Mouse (Mus musculus) stomach, embryonic 16.5 days (tissue): Measurements from ENCODE around the gene Magi1. TPM values are rescaled to one million over a fixed set of nuclear protein-coding genes. Genes with fewer than 3 reads are reported as not detected.

Experiments
- ATAC-seq: fragments of 200-750 bp; cut with Nextera tagmentation; 2 replicates; pipeline ENCODE4 v1.8.0; 2017; ENCODE audit warnings: moderate number of reproducible peaks, moderate TSS enrichment; ENCODE audit not compliant: insufficient read depth, low FRiP score
- H3K27ac ChIP-seq: fragments of 300-500 bp; sonication (generic); 2 replicates; pipeline ENCODE4 v1.5.1; 2014; ENCODE audit warnings: low read length
- H3K27me3 ChIP-seq: fragments of 300-500 bp; sonication (generic); 2 replicates; pipeline ENCODE4 v1.6.1; 2014; ENCODE audit warnings: low read length, control low read depth, mixed read lengths; ENCODE audit not compliant: control insufficient read depth, insufficient read depth
- H3K36me3 ChIP-seq: fragments of 300-500 bp; sonication (generic); 2 replicates; pipeline ENCODE4 v1.6.1; 2014; ENCODE audit warnings: low read length; ENCODE audit not compliant: control insufficient read depth, insufficient read depth
- H3K4me1 ChIP-seq: fragments of 300-500 bp; sonication (generic); 2 replicates; pipeline ENCODE4 v1.6.1; 2014; ENCODE audit warnings: low read length, control low read depth, mixed read lengths; ENCODE audit not compliant: control insufficient read depth, insufficient read depth
- H3K4me2 ChIP-seq: fragments of 300-500 bp; sonication (generic); 2 replicates; pipeline ENCODE4 v1.6.1; 2014; ENCODE audit warnings: low read depth, low read length, mixed read lengths
- H3K4me3 ChIP-seq: fragments of 300-500 bp; sonication (generic); replicated peaks from 2 replicates; pipeline ENCODE4 v1.5.1; 2014; ENCODE audit warnings: mild to moderate bottlenecking, low read length
- H3K9ac ChIP-seq: fragments of 300-500 bp; sonication (generic); 2 replicates; pipeline ENCODE4 v1.6.1; 2014; ENCODE audit warnings: low read length
- H3K9me3 ChIP-seq: fragments of 300-500 bp; sonication (generic); replicated peaks from 2 replicates; pipeline ENCODE4 v1.6.1; 2016; ENCODE audit warnings: low read length, control low read depth; ENCODE audit not compliant: control insufficient read depth
- WGBS: fragments of 180-500 bp; shearing (Covaris S2); extraction: QIAGEN DNeasy Blood & Tissue Kit; methylation state at CpG from one replicate; pipeline ENCODE4 v1.1.7; 2014; 5-methylcytosine and 5-hydroxymethylcytosine counted together
- polyA plus RNA-seq: library from polyadenylated mRNA; unstranded; fragments of >200 nt; fragmentation: Nextera tagmentation; extraction: Ambion mirVana; gene quantifications from 2 replicates; pipeline ENCODE4 v1.2.1, GENCODE M21; 2015

Magi1 gene
- polyA plus RNA-seq, 1 experiment from 2014 or later: 8.7 TPM

- no peak overlapping the region for H3K4me3 ChIP-seq
- no peaks in the 10 kb centered on the region for H3K9me3 ChIP-seq
- no peaks in the 10 kb centered on the region for H3K27me3 ChIP-seq
- no peak overlapping the region for H3K9ac ChIP-seq
- ATAC-seq: no peak
- no peak overlapping the region for H3K4me2 ChIP-seq
- WGBS: 5% methylated on average over 2 of the region's 2 CpGs
- peak overlapping the region; percentile 64; the same call in 1 of the 2 replicates for H3K27ac ChIP-seq
- H3K4me1 ChIP-seq: peaks cover 40% of the 10 kb centered on the region
- no peaks in the 10 kb centered on the region for H3K36me3 ChIP-seq
Measured at GRCm38 (mm10) chr6:94181673-94182255, 102.0 kb downstream of the Magi1 start.

DNA sequence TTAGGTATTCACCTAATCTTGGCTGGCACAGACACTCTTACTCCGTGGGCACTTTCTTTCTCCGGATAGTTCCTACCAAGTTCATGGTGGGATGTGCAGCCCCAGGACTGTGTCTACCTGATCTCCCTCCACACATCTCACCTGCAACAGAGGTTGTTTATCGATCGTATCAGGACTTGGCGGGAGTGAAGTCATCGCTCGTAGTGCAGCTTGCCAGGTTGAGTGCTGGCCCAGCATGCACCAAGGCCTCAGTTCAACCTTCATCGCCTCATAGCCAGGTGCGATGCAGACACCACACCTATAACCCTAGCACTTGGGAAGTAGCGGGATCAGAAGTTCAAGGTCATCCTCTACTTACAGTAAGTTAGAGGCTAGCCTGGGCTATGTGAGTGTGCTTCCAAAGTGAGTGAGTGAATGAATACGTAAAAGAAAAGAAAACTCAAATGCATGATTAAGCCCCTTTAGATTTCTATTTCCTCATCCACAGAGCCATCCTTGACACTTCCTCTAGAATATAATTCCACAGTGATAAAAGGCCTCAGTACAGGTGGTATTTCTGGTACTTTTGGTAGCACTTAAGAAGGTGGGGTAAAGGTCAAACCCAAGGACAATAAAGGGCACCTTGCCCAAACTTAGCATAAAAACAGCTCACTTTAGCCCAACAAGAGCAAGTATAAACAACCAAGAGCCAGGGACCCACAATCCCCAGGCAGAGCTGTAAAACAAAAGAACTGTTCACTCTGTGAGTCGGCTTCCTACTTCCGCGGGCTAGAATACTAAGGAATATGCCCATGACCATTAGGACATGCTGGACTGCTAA, 103.2 kb downstream of the Magi1 start:
- ATAC-seq: no peak
- Histone ChIP-seq H3K9me3 (no peaks in the 10 kb centered on the region), H3K4me1 (peaks cover 30% of the 10 kb centered on the region), H3K9ac (no peak overlapping the region), H3K36me3 (no peaks in the 10 kb centered on the region), H3K27me3 (no peaks in the 10 kb centered on the region), H3K4me3 (no peak overlapping the region), H3K27ac (no peak overlapping the region), H3K4me2 (no peak overlapping the region)
- 84% methylated on average over 14 of the region's 14 CpGs for WGBS

- Histone ChIP-seq H3K27ac (no peak overlapping the region), H3K4me3 (no peak overlapping the region), H3K4me2 (no peak overlapping the region), H3K4me1 (peaks cover 11% of the 10 kb centered on the region), H3K9ac (no peak overlapping the region), H3K27me3 (no peaks in the 10 kb centered on the region), H3K36me3 (no peaks in the 10 kb centered on the region), H3K9me3 (no peaks in the 10 kb centered on the region)
- no peak for ATAC-seq
- 73% methylated on average over 3 of the region's 3 CpGs for WGBS
Measured at GRCm38 (mm10) chr6:94177559-94177958, 106.2 kb downstream of the Magi1 start.

- ATAC-seq: no peak
- Histone ChIP-seq H3K27me3 (no peaks in the 10 kb centered on the region), H3K36me3 (no peaks in the 10 kb centered on the region), H3K9me3 (no peaks in the 10 kb centered on the region), H3K4me1 (peaks cover 2% of the 10 kb centered on the region; the same call in 1 of the 2 replicates), H3K4me2 (no peak overlapping the region), H3K27ac (no peak overlapping the region), H3K9ac (no peak overlapping the region), H3K4me3 (no peak overlapping the region)
- WGBS: 28% methylated on average over 4 of the region's 4 CpGs
Measured at GRCm38 (mm10) chr6:94176705-94177104, 107.0 kb downstream of the Magi1 start.

- ATAC-seq: no peak
- Histone ChIP-seq H3K36me3 (no peaks in the 10 kb centered on the region), H3K4me2 (no peak overlapping the region), H3K4me1 (peaks cover 5% of the 10 kb centered on the region; the same call in 1 of the 2 replicates), H3K9me3 (no peaks in the 10 kb centered on the region), H3K27ac (0 out of 2 replicates have a peak overlapping the region, but pooled peaks have one; percentile 19), H3K27me3 (no peaks in the 10 kb centered on the region), H3K4me3 (no peak overlapping the region), H3K9ac (no peak overlapping the region)
- WGBS: 46% methylated on average over 8 of the region's 8 CpGs
Measured at GRCm38 (mm10) chr6:94171250-94171649, 112.5 kb downstream of the Magi1 start.

- H3K4me2 ChIP-seq: no peak overlapping the region
- no peak overlapping the region for H3K9ac ChIP-seq
- WGBS: 62% methylated on average over 9 of the region's 9 CpGs
- no peaks in the 10 kb centered on the region for H3K27me3 ChIP-seq
- H3K36me3 ChIP-seq: no peaks in the 10 kb centered on the region
- ATAC-seq: no peak; the same call in 1 of the 2 replicates
- peaks cover 11% of the 10 kb centered on the region for H3K4me1 ChIP-seq
- H3K9me3 ChIP-seq: no peaks in the 10 kb centered on the region
- H3K4me3 ChIP-seq: no peak overlapping the region
- H3K27ac ChIP-seq: peak overlapping the region; percentile 44
Measured at GRCm38 (mm10) chr6:94169581-94170194, 114.0 kb downstream of the Magi1 start.

DNA sequence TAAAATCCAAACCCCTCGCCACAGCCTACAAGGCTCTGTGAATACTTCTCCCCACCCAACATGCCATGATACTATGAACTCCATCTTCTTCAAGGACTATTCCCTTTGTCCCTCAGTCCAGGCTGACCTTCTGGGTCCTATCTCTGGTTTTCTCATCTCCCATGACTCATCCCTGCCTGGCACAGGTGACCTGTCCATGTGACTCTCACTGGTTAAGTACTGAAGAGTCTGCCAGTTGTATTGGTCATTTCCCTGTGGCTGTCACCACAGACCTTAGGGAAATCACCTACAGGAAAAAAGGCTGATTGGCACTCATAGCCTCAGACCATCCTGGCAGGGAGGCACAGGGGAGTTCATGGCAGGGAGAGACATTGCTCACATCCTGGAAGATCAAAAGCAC, 117.8 kb downstream of the Magi1 start:
- peaks cover 34% of the 10 kb centered on the region for H3K4me1 ChIP-seq
- H3K27me3 ChIP-seq: no peaks in the 10 kb centered on the region
- H3K36me3 ChIP-seq: no peaks in the 10 kb centered on the region
- H3K4me3 ChIP-seq: no peak overlapping the region
- 76% methylated on average over 1 of the region's 1 CpGs for WGBS
- peak overlapping the region; percentile 75 for H3K27ac ChIP-seq
- H3K4me2 ChIP-seq: no peak overlapping the region
- H3K9ac ChIP-seq: no peak overlapping the region
- no peaks in the 10 kb centered on the region for H3K9me3 ChIP-seq
- no peak for ATAC-seq

- Histone ChIP-seq H3K27me3 (no peaks in the 10 kb centered on the region), H3K4me1 (peaks cover 34% of the 10 kb centered on the region), H3K9ac (no peak overlapping the region), H3K27ac (peak overlapping the region; percentile 89), H3K4me2 (no peak overlapping the region), H3K9me3 (no peaks in the 10 kb centered on the region), H3K36me3 (no peaks in the 10 kb centered on the region), H3K4me3 (no peak overlapping the region)
- peak; percentile 83 for ATAC-seq
- WGBS: 63% methylated on average over 9 of the region's 9 CpGs
Measured at GRCm38 (mm10) chr6:94164753-94165536, 118.8 kb downstream of the Magi1 start.
